Mouse (Mus musculus): Measurements from ENCODE around the gene Dis3.

Dis3 gene

GRCm38 (mm10) chr14:99099267-99099966, at the start of gene Dis3, which contains the start of gene Pibf1:
Gene Dis3, minus strand, starts transcription at chr14:99099770.
Gene Pibf1, plus strand, starts transcription at chr14:99099424.
- peak; percentile 98 for DNase-seq (ENCODE audit: low read depth, low spot score)

GRCm38 (mm10) chr14:99146841-99147240, 47.3 kb upstream of the Dis3 start:
- DNase-seq (ENCODE audit: low read depth, low spot score), result no peak

GRCm38 (mm10) chr14:99141786-99142633, 42.4 kb upstream of the Dis3 start:
- peak; percentile 87 for DNase-seq (ENCODE audit: low read depth, low spot score)

GRCm38 (mm10) chr14:99140036-99140435, 40.5 kb upstream of the Dis3 start:
- DNase-seq (ENCODE audit: low read depth, low spot score), result no peak

- DNase-seq (ENCODE audit: low read depth, low spot score), result no peak
Measured at GRCm38 (mm10) chr14:99136297-99136696, 36.7 kb upstream of the Dis3 start.

DNA sequence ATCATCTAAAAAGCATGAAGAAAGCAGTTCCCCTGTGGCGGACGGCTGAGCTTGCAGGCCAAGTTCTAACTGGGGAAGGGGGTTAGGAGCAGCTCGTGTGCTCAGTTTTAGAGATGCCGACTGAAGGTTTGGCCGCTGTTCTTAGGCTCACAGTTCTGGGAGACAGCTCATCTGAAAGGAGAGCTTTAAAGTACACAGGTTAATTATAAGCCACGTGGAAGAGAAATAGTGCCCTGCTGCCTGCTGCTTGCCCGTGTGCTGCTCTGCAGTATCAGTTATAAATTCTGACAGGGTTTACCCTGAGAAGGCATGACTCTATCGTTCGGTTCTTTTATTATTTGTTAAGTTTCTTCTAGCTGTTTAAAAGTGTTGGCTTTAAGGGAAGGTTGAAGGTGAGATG, 36.2 kb upstream of the Dis3 start:
- DNase-seq (ENCODE audit: low read depth, low spot score), result no peak

GRCm38 (mm10) chr14:99134048-99134447, 34.5 kb upstream of the Dis3 start:
- DNase-seq (ENCODE audit: low read depth, low spot score), result no peak

GRCm38 (mm10) chr14:99129050-99129449, 29.5 kb upstream of the Dis3 start:
- no peak for DNase-seq (ENCODE audit: low read depth, low spot score)

DNA sequence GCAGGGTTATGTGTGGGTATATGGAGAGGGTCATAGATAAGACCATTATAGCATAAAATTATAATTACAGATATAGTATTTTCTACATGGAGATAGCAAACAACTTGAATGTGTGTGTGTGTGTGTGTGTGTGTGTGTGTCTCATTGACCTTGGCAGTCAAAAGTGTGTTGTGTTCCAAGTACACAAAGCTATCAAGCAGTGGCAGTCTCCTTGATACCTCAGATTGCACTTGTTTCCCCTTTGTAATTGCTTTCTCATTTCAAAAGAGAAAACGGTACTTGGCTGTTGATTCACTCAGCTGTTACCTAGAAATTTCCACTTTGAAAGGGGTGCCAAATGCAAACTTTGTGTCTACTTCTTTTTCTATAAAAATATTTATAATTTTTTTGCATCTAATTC, 27.9 kb upstream of the Dis3 start:
- DNase-seq (ENCODE audit: low read depth, low spot score), result no peak

DNA sequence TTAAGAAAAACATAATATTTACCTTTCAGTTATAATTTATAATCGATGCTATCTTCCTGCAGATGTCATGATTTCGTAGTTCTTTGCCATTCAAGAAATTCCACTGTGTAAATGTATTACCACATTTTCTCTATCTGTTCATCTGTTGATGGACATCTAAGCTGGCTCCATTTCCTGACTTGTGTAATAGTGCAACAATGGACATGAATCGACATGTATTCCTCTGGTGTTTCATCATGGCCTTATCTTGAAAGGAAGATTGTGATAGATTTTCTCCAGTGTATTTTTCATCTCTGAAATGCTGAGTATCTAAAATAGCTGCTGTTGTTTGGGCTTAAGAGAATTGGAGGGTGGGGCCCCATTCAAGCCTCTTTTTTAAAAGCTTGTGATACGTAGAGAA, 27.1 kb upstream of the Dis3 start:
- DNase-seq (ENCODE audit: low read depth, low spot score), result no peak

GRCm38 (mm10) chr14:99124076-99124475, 24.5 kb upstream of the Dis3 start:
- DNase-seq (ENCODE audit: low read depth, low spot score), result no peak

- no peak for DNase-seq (ENCODE audit: low read depth, low spot score)
Measured at GRCm38 (mm10) chr14:99121584-99122339, 22.2 kb upstream of the Dis3 start.

- no peak for DNase-seq (ENCODE audit: low read depth, low spot score)
Measured at GRCm38 (mm10) chr14:99117576-99117975, 18.0 kb upstream of the Dis3 start.

- no peak for DNase-seq (ENCODE audit: low read depth, low spot score)
Measured at GRCm38 (mm10) chr14:99108762-99109161, 9.2 kb upstream of the Dis3 start.

DNA sequence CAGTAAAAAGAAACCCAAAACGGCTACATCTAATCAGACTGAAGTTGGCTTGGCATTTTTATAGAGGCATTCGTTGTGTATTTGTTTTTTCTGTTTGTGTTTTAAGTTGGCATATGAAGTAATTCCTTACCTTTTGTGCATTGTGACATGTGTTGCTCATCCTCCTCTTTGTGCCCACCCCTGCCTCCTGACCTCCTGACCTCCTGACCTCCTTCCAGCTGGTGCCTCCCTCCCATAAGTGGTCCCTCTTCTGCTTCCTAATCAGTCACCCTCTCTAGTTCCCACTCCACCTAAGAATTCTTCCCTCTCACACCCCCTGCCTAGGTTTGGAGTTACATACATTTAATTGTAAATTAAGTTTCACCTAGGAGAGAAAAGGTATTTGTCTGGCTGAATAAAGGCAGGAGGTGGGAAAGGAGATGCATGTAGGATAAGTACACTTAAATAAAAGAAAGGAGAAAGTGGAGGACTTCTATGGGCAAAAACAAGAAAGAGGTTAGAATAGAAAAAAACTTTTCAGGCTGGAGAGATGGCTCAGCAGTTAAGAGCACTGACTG, 8.1 kb upstream of the Dis3 start:
- DNase-seq (ENCODE audit: low read depth, low spot score), result peak; percentile 80

GRCm38 (mm10) chr14:99106671-99107070, 7.1 kb upstream of the Dis3 start:
- DNase-seq (ENCODE audit: low read depth, low spot score), result no peak

GRCm38 (mm10) chr14:99104542-99105123, 5.1 kb upstream of the Dis3 start:
- DNase-seq (ENCODE audit: low read depth, low spot score), result no peak

DNA sequence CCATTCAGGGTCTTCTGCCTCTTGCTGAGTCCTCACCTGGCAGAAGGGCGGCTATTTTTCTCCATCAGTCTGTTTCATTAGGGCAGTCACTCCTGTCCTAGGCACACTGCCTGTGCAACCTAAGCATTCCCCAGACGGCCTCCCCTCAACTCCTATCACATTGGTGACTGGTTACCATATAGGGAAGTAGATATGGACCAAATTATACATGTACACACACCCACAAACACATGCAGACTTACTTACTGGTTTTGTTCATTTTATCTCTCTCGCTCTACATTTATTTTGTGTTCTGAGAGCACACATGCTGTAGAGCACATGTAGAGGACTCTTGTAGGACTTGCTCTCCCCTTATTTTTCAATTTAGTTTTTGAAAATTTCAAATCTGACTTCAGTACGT, 3.5 kb upstream of the Dis3 start:
- DNase-seq (ENCODE audit: low read depth, low spot score), result no peak

DNA sequence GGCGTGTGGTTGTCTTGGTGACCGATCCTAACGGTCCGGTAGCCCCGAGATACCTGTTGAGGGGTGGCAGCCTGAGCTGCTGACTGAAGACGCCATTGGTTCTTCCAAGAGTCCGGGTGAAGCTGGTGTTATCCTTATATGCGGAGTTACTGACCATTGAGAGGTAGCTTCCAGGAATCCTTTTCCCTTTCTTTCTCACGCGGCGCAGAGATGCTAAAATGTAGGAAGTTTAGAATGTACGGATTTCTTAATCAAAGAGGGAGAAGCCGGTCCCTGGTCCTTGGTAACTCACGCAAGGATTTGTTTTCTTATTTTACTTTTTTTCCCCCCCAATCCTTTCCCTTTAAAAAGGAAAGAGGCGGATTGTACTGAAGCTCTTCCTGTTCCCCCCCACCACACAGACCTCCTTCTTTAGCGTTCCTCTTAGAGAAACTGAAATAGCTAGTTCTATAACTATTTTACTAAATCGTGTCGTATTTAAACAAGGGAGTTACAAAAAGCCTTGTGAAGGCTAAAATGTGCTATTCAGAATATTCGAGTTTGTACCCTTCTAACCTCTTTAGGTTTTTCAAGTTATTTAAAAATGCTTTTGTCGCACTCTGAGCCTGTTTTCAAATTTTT, 507 bp upstream of the Dis3 start:
- no peak for DNase-seq (ENCODE audit: low read depth, low spot score)

- no peak for DNase-seq (ENCODE audit: low read depth, low spot score)
Measured at GRCm38 (mm10) chr14:99088947-99089346, 10.6 kb downstream of the Dis3 start.

DNA sequence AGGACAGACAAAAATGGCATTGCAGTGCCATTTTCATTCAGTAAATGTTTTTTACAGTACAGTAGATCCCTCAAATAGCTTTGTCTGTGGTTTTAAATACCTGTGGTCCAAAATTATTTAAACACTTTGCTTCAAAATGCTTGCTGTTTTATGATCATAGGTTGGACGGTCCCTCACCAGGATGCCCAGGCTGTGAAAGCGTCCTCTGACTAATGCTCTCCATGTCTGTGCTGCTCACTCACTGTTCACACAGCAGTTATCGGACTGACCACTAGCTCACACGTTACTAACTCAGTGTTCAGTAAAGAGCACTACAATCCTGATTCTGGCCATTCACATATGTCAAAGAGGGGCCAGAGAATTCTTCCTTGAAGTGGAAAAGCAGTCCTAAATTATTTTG, 28.4 kb downstream of the Dis3 start:
- DNase-seq (ENCODE audit: low read depth, low spot score), result no peak
